Mouse (Mus musculus) cerebellum, adult 2 months (tissue): ENCODE measurements around the gene Rasal2. TPM values are rescaled to one million over a fixed set of nuclear protein-coding genes. Genes with fewer than 3 reads are reported as not detected.

Experiments used
- DNase-seq, 2 experiments: peaks; one replicate each; pipeline ENCODE4 v3.0.0; 2021
- H3K27ac ChIP-seq: fragments of 200-500 bp; 2 replicates; pipeline ENCODE4 v1.5.1; 2012; ENCODE audit warnings: low read length, control low read depth, inconsistent platforms; ENCODE audit not compliant: insufficient read depth
- H3K27me3 ChIP-seq: fragments of 200-500 bp; 2 replicates; pipeline ENCODE4 v1.6.1; 2012; ENCODE audit warnings: inconsistent platforms, mild to moderate bottlenecking, low read length, moderate library complexity; ENCODE audit not compliant: control insufficient read depth, insufficient read depth
- H3K4me1 ChIP-seq: fragments of 200-500 bp; 2 replicates; pipeline ENCODE4 v1.6.1; 2011; ENCODE audit warnings: low read length; ENCODE audit not compliant: control insufficient read depth, insufficient read depth
- H3K4me3 ChIP-seq: fragments of 200-500 bp; replicated peaks from 2 replicates; pipeline ENCODE3; 2011; ENCODE audit warnings: mild to moderate bottlenecking, low read depth, low read length, control low read depth; ENCODE audit not compliant: insufficient read depth
- CTCF ChIP-seq: fragments of 200-500 bp; IDR thresholded peaks from 2 replicates; pipeline ENCODE4 v1.5.1; 2011; ENCODE audit warnings: low read depth, mild to moderate bottlenecking, control low read depth, low read length, moderate library complexity, borderline replicate concordance; ENCODE audit not compliant: insufficient read depth
- POLR2A ChIP-seq: fragments of 200-500 bp; IDR thresholded peaks from 2 replicates; pipeline ENCODE4 v1.6.1; 2011; ENCODE audit warnings: low read length, control low read depth, borderline replicate concordance; ENCODE audit not compliant: insufficient read depth
- WGBS: fragments of 180-500 bp; shearing (Covaris S2); methylation state at CpG from one replicate; pipeline ENCODE4 v1.1.7; 2018; 5-methylcytosine and 5-hydroxymethylcytosine counted together
- polyA plus RNA-seq: library from polyadenylated mRNA; depleted of rRNA; stranded (reverse); fragments of >200 nt; gene quantifications from 2 replicates; pipeline ENCODE4 v1.2.3, GENCODE M21; 2012

Rasal2 gene
- polyA plus RNA-seq, 1 experiment: 14.6 TPM

- no peaks in the 10 kb centered on the region for H3K27me3 ChIP-seq
- H3K4me1 ChIP-seq: no peaks in the 10 kb centered on the region
- H3K4me3 ChIP-seq: no peak overlapping the region
- 92% methylated on average over 2 of the region's 2 CpGs for WGBS
- TF ChIP-seq POLR2A: no peak
- no peak for TF ChIP-seq CTCF
- H3K27ac ChIP-seq: no peak overlapping the region
- no peak for DNase-seq
Observed at GRCm38 (mm10) chr1:157298990-157299389, 113.4 kb downstream of the Rasal2 start.

- 88% methylated on average over 1 of the region's 1 CpGs for WGBS
- TF ChIP-seq CTCF (no peak), POLR2A (no peak)
- Histone ChIP-seq H3K4me3 (no peak overlapping the region), H3K27ac (no peak overlapping the region), H3K4me1 (no peaks in the 10 kb centered on the region), H3K27me3 (no peaks in the 10 kb centered on the region)
- no peak for DNase-seq
Observed at GRCm38 (mm10) chr1:157297137-157297536, 115.3 kb downstream of the Rasal2 start.

GRCm38 (mm10) chr1:157295868-157296267, 116.5 kb downstream of the Rasal2 start:
- DNase-seq: no peak
- Histone ChIP-seq H3K27me3 (no peaks in the 10 kb centered on the region), H3K27ac (no peak overlapping the region), H3K4me1 (no peaks in the 10 kb centered on the region), H3K4me3 (no peak overlapping the region)
- no peak for TF ChIP-seq POLR2A
- TF ChIP-seq CTCF: no peak
- WGBS: 90% methylated on average over 3 of the region's 3 CpGs

GRCm38 (mm10) chr1:157290173-157290572, 122.2 kb downstream of the Rasal2 start:
- Histone ChIP-seq H3K4me1 (no peaks in the 10 kb centered on the region), H3K4me3 (no peak overlapping the region), H3K27ac (no peak overlapping the region), H3K27me3 (no peaks in the 10 kb centered on the region)
- DNase-seq: no peak
- no peak for TF ChIP-seq POLR2A
- TF ChIP-seq CTCF: no peak
- 94% methylated on average over 2 of the region's 2 CpGs for WGBS

- 98% methylated on average over 2 of the region's 2 CpGs for WGBS
- Histone ChIP-seq H3K4me3 (no peak overlapping the region), H3K27ac (no peak overlapping the region), H3K27me3 (no peaks in the 10 kb centered on the region), H3K4me1 (no peaks in the 10 kb centered on the region)
- TF ChIP-seq CTCF: no peak
- TF ChIP-seq POLR2A: no peak
- no peak for DNase-seq
Observed at GRCm38 (mm10) chr1:157289251-157289650, 123.1 kb downstream of the Rasal2 start.

GRCm38 (mm10) chr1:157286561-157286960, 125.8 kb downstream of the Rasal2 start:
- Histone ChIP-seq H3K4me3 (no peak overlapping the region), H3K27me3 (no peaks in the 10 kb centered on the region), H3K27ac (no peak overlapping the region), H3K4me1 (no peaks in the 10 kb centered on the region; the same call in 1 of the 2 replicates)
- TF ChIP-seq CTCF (no peak; the same call in 1 of the 2 replicates), POLR2A (no peak)
- DNase-seq: peak; percentile 17 to 24
- 26% methylated on average over 4 of the region's 4 CpGs for WGBS

- no peak for DNase-seq
- WGBS: 94% methylated on average over 3 of the region's 3 CpGs
- TF ChIP-seq POLR2A (no peak), CTCF (no peak)
- H3K27ac ChIP-seq: no peak overlapping the region
- no peaks in the 10 kb centered on the region; the same call in 1 of the 2 replicates for H3K4me1 ChIP-seq
- no peak overlapping the region for H3K4me3 ChIP-seq
- no peaks in the 10 kb centered on the region for H3K27me3 ChIP-seq
Observed at GRCm38 (mm10) chr1:157285366-157285765, 127.0 kb downstream of the Rasal2 start.

GRCm38 (mm10) chr1:157280781-157281180, 131.6 kb downstream of the Rasal2 start:
- Histone ChIP-seq H3K4me3 (no peak overlapping the region), H3K27ac (no peak overlapping the region), H3K4me1 (no peaks in the 10 kb centered on the region; the same call in 1 of the 2 replicates), H3K27me3 (no peaks in the 10 kb centered on the region)
- peak in 1 of 2 experiments; percentile 6 for DNase-seq
- TF ChIP-seq CTCF (no peak), POLR2A (no peak)

- no peaks in the 10 kb centered on the region for H3K27me3 ChIP-seq
- no peak overlapping the region for H3K27ac ChIP-seq
- no peak overlapping the region for H3K4me3 ChIP-seq
- TF ChIP-seq CTCF: no peak
- TF ChIP-seq POLR2A: no peak
- no peaks in the 10 kb centered on the region for H3K4me1 ChIP-seq
- peak in 1 of 2 experiments; percentile 5 for DNase-seq
- 84% methylated on average over 4 of the region's 4 CpGs for WGBS
Observed at GRCm38 (mm10) chr1:157275672-157276307, 136.6 kb downstream of the Rasal2 start.
